Mouse (Mus musculus): ENCODE measurements around the gene Grid2. TPM values are rescaled to one million over a fixed set of nuclear protein-coding genes. Genes with fewer than 3 reads are reported as not detected.

Grid2 gene
- total RNA-seq, 2 experiments from 2014 or later, result 0.05 to 0.08 TPM

DNA sequence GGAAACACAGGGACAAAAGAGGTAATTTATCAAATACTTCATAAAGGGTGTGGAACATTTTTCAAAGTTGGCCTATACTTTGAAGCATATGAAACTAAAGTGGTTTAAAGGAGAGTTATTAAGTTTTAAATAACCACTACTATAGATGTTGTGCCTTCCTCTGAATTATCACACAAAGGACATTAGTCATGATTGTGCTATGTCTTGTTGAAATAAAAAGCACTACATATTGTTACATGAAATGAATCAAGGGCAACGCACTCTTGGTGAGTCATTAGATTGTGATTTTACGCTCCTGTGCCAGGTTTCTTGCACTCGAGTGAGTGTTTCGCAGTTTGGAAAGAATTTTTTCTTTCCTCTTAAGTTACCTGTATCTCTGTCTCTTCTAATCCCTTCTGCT is 335.0 kb downstream of the Grid2 start:
- no peak for DNase-seq
- intact Hi-C loops (cut with DNase I), result no loop called here

DNA sequence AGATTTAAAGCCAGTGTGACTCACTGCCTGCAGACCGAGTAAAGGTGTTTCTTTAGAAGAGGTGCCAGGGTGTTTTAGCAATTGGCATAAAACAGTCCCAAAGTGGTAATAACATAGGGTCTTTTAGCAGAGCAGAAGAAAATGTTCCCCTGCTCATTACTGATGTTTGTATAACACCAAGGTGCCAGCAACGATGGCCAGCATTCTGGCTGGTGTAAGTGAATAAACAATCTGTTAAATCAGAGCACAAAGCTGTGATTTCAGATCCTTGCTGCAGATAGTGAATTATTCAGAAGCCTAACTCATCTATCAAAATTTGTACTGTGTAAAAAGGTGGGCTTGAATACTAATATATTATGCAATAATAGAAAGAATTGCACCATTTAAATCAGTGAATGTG is 353.9 kb downstream of the Grid2 start:
- intact Hi-C loops (cut with DNase I), result no loop called here
- DNase-seq, result no peak

GRCm38 (mm10) chr6:63635970-63636369 is 380.3 kb downstream of the Grid2 start:
- DNase-seq, result no peak
- intact Hi-C loops (cut with DNase I), result no loop called here

GRCm38 (mm10) chr6:63659423-63659822 is 403.7 kb downstream of the Grid2 start:
- intact Hi-C loops (cut with DNase I), result no loop called here
- no peak for DNase-seq

DNA sequence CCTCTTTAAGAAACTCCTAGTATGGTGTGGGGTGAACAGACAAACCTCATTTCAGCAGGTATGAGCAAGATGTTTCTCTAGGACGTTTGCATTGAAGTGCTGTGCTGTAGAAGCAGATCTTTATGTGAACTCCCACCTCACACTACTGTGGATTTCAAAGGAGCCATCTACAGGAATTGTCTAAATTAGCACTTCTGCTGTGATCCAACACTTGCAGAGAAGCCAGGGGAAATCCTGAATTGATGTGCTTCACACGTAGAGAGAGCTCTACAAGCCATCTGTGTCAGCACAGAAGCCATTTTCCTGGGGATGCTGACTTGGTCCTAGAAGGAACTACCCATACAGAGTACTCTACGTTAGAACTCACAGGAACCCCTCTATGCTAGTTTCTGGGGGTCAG is 430.0 kb downstream of the Grid2 start:
- intact Hi-C loops (cut with DNase I), result no loop called here

GRCm38 (mm10) chr6:63701684-63702083 is 446.0 kb downstream of the Grid2 start:
- no peak for DNase-seq
- intact Hi-C loops (cut with DNase I), result no loop called here

More for the DNA sequence above, 430.0 kb downstream of the Grid2 start:
- no peak for DNase-seq

GRCm38 (mm10) chr6:63733740-63734139 is 478.1 kb downstream of the Grid2 start:
- intact Hi-C loops (cut with DNase I), result no loop called here
- no peak for DNase-seq

DNA sequence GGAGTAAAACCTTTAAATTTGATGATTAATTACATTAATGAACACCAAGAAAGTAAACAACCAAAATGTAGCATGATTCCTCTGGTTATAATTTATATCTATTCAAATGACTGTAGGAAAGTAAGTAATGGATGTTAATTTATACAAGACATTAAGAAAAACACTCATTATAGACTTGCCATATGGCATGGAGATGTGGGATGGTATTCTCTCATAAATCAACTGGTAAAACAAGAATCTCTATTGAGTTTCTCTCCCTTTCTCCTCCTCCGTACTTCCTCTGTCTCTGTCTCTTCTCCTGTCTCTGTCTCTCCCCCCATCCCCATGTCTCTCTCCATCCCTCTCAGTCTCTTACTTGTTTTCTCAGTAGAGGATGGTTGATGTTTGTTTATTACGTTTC is 506.9 kb downstream of the Grid2 start:
- intact Hi-C loops (cut with DNase I), result no loop called here
- no peak for DNase-seq

DNA sequence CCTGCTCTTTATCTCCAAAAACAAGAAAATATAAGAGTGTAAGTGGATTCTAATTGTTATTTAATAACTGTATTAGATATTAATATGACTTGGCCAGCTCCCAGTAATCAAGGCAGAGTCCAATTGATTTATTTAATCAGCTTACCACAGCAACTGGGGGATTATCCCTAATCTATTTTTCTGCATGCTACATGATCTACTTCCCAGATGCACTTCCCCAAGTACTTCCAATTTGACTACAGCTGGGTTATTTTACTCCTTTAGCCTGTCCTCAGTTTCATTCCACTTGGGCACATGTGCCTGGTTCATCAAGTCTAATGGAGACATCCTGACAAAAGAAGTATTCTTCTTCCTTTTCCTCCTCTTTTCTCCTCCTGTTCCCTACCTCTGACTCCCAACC is 539.0 kb downstream of the Grid2 start:
- no peak for DNase-seq
- intact Hi-C loops (cut with DNase I), result no loop called here

GRCm38 (mm10) chr6:63820236-63820635 is 564.6 kb downstream of the Grid2 start:
- no peak for DNase-seq
- intact Hi-C loops (cut with DNase I), result no loop called here

DNA sequence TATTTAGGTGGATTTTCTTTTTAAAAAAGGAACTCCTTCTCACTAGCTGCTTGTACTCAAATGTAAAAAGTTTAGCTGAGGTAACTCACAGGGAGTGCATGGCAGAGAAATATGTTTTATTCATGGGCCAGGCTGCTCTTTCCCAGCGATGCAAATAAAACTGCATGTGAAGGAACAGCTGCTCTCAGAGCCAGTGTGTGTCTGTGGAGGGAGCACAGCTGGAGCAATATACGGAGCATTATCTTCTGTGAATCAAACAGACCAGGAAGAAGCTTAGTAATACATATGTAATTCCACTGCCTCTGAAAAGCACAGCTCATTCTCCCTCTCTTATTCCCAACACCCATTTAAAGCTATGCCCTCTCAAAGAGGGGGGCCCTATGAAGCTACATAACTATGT is 607.0 kb downstream of the Grid2 start:
- no peak for DNase-seq
- intact Hi-C loops (cut with DNase I), result no loop called here

GRCm38 (mm10) chr6:63877088-63877764 is 621.5 kb downstream of the Grid2 start:
- intact Hi-C loops (cut with DNase I), result no loop called here
- no peak for DNase-seq

- no peak for DNase-seq
- intact Hi-C loops (cut with DNase I), result no loop called here
These were observed 622.2 kb downstream of the Grid2 start for GRCm38 (mm10) chr6:63877765-63878345.

DNA sequence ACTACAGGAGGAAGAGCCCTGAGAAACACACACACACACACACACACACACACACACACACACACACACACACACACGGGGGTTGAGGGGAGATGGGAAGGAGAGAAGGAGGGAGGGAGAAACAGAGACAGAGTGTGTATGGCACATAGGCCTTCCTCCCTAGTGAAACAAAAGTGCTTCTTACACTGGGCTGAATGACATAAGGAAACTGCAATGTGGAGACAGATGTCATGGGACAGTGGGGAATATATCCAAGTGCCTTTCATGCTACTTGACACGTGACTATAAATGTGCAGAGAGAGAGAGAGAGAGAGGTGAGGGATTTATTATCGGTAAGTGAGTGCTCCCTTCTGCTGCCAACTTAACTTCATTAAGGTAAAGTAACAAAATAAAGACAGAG is 639.0 kb downstream of the Grid2 start:
- intact Hi-C loops (cut with DNase I), result no loop called here
- no peak for DNase-seq

DNA sequence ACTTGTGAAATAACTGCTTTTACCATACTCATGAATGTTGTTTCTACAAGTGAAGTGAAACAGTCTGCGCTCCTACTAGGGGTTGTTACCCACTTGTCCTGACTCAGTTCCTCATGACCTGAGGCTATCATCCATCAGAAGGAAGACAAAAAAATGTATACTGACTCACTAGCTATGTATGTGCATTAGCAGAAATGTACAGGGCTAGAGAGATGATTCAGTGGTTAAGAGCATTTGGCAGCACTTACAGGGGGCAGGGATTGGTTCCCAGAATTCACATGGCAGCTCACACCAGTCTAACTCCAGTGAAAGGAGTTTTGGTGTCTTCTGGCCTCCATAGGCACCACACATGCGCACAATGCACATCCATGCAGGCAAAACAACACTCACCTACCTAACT is 642.5 kb downstream of the Grid2 start:
- DNase-seq, result no peak
- intact Hi-C loops (cut with DNase I), result no loop called here

DNA sequence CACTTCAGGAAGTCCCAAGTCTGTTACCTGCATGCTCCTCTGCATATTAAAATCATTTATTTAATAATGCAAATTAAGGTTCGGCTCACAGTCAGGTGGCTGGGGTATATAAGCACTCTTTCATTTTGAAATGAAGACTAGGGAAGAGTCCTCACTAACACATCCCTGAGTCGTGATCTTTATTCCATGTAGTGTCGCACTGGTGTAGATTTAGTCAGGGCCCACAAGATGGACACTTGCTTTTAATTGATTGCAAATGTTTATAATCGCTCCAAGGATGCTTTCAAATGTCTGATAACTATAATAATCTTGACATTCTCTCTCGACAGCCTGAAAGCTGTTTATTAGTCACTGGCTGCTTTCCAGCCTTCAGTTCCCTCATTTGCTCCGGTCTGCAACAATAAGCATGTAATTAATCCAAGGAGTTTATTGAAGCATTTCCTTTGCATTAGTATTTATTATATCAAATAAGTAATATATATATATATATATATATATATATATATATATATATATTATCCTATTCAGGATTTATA is 661.4 kb downstream of the Grid2 start:
- intact Hi-C loops (cut with DNase I), result no loop called here
- DNase-seq, result no peak

GRCm38 (mm10) chr6:63921951-63922350 is 666.3 kb downstream of the Grid2 start:
- intact Hi-C loops (cut with DNase I), result no loop called here
- no peak for DNase-seq

- intact Hi-C loops (cut with DNase I), result no loop called here
These were observed 675.5 kb downstream of the Grid2 start for GRCm38 (mm10) chr6:63931201-63931600.

GRCm38 (mm10) chr6:63946721-63947120 is 691.0 kb downstream of the Grid2 start:
- DNase-seq, result no peak
- intact Hi-C loops (cut with DNase I), result no loop called here

More at GRCm38 (mm10) chr6:63931201-63931600, 675.5 kb downstream of the Grid2 start:
- DNase-seq, result no peak

- intact Hi-C loops (cut with DNase I), result no loop called here
These were observed 708.1 kb downstream of the Grid2 start for GRCm38 (mm10) chr6:63963789-63964188.

DNA sequence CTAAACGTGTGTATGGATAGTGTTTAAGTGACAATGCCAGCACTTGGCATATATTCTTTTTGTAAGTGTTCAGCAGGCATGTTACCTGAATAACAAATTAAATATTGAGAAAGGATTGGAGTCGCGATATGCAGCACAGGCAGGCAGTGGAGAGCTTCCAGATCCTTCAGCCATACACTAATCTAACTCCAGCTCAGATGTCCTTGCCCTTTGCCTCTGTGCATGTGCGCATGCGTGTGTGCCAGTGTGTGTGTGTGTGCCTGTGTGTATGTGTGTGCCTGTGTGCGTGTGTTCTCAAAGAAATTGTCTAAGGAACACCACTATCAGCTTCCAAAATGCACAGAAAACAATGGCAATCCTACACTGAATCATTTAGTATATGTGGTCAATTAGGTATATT is 708.6 kb downstream of the Grid2 start:
- intact Hi-C loops (cut with DNase I), result no loop called here
- DNase-seq, result no peak

More at GRCm38 (mm10) chr6:63963789-63964188, 708.1 kb downstream of the Grid2 start:
- no peak for DNase-seq

GRCm38 (mm10) chr6:63964735-63965134 is 709.1 kb downstream of the Grid2 start:
- no peak for DNase-seq
- intact Hi-C loops (cut with DNase I), result no loop called here

Data from gastrocnemius, postnatal 36 days (tissue).